Mouse (Mus musculus) layer of hippocampus, adult 11-12 months (tissue): ENCODE data around the gene Psmd9.

Experiments used
- DNase-seq: peaks from one replicate; pipeline ENCODE4 v3.0.0; 2022; ENCODE audit warnings: low spot score

Gene Psmd9

DNA sequence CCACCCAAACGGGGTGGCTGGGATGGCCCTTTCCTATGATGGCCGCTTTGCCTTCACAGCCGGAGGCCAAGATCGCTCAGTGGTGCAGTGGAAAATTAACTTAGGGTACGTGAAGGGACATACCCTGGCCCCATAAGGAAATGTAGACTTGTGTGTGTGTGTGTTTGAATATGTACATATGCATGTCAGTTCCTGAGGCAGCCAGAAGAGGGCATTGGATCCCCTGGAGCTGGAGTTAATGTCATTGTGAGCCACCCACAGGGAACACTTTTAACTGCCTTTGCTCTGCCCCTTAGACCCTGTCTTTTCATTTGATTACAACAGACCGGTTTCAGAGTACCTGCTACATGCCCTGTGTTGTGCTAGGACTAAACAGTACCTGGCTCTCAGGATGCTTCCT, 129.3 kb downstream of the Psmd9 start:
- DNase-seq = no peak
